Mouse (Mus musculus): ENCODE results near the gene Dact2. TPM values are rescaled to one million over a fixed set of nuclear protein-coding genes. Genes with fewer than 3 reads are reported as not detected.

Gene Dact2
- 0.29 TPM for total RNA-seq (2023)

GRCm38 (mm10) chr17:14204061-14204460, at the start of gene Dact2:
Gene Dact2, minus strand, starts transcription at chr17:14204304.

Other genes with a start within 250 kb of the Dact2 start
- not detected for gene Gm7356, start 200.6 kb downstream of the Dact2 start, total RNA-seq (2023)
- gene Gm7358, start 144.8 kb downstream of the Dact2 start, total RNA-seq (2023) = not detected
- not detected for gene Smoc2, start 75.2 kb upstream of the Dact2 start, total RNA-seq (2023)